Mouse (Mus musculus): Measurements from ENCODE around the gene Slc4a1ap.
"Not testable (repeated sequence)": the region's sequence is repeated elsewhere in the genome, so short reads cannot be mapped to it uniquely, and the experiment has no call there.

Gene Slc4a1ap

DNA sequence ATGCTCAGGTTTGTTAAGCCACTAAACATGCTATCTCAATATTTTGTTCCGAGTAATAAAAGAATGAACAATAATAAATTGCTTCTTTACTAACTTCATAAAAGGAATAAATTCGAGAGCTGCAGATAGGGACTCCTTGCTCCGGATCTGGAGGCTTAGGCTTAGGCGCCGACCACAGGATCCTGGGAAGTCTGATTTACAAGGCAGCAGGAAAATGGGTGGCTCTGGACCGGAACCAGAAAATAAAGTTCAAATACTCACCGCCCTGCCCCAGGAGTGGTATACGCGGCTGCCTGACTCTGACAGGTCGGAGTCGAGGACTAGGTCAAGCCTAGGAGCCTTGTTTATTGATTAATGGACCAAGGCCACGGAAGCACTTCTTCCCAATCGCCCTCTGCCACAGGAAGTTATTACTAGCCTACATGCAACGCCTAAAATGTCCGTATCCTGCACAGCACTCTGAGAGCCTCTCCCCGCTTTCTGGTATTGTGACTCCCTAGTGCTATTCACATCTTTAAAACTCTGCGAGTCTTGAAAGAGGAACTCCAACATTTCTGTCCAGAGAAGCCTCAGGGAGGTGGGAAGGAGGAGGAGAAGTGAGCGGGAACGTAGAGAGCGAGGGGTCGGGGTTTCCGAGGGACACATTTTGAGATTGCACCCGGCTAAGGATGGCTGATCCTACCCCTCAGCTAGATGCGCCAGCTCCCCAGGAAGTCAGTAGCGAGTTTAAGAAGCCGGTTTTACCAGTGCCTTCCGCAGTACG lies at the start of gene Slc4a1ap:
TSS of gene Slc4a1ap (plus strand) at position 642 of the 763 bp plus-strand sequence.
- peak; percentile 63 to 75 for DNase-seq (ENCODE audit: low spot score in 2 of 2)

DNA sequence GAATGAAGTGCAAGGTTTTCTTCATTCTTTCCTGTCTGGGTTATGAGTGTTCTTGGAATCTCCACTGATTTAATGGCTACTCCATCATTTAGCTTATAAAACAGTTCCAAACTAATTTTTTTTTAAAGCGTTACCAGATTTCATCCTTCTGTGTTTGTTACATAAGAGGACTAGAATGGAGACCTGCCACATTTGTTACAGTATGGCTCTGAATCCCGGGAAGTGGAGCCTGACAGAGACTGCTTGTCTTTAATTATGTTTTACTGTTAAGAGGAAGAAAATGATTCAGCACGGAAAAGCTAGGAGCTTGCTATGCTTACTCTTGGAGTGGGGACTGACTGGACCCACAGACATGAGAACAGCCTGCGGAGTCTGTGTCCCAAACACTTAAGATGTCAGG lies 46.3 kb upstream of the Slc4a1ap start:
- DNase-seq (ENCODE audit: low spot score in 2 of 2) = no peak

DNA sequence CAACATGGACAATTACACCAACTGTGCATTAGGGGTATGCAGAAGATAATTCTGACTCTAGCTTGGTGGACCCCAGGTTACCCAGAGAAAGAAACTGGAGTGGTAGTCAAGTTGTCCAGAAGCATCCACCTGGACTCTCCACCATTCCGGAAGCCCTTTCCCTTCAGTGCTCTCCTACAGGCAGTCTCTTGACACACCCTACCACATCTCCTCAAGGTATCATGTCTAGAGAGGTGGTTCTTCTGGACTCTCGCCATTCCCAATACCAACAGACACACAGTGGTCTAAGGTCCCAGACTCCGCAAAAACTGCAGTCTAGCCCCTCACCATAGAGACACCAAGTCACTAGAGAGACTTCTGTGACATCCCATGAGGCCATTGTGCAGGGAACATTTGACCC lies 41.4 kb upstream of the Slc4a1ap start, which contains the start of gene 4930548H24Rik:
TSS of gene 4930548H24Rik (plus strand) at position 301 of the 400 bp plus-strand sequence.
- DNase-seq (ENCODE audit: low spot score in 2 of 2) = no peak

- DNase-seq (ENCODE audit: low spot score in 2 of 2) = no peak
Observed at GRCm38 (mm10) chr5:31487889-31488288, 38.9 kb upstream of the Slc4a1ap start.

GRCm38 (mm10) chr5:31489116-31489769 lies 37.6 kb upstream of the Slc4a1ap start:
- DNase-seq (ENCODE audit: low spot score in 2 of 2) = no peak

DNA sequence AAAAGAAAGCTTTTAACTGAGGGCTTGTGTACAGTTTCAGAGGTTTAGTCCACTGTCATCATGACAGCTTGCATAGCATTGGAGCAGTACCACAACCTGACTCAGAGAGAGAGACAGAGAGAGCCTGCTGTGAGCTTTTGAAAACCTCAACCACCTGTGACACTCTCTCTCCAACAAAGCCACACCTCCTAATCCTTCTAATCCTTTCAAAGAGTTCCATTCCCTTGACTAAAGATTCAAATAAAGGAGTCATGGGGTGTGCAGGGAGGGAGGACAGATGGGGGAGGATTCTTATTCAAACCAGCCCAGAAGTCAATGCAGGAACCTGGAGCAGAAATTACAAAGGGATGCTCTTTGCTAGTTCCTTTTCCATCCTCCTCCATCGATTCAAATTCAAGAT lies 34.8 kb upstream of the Slc4a1ap start:
- no peak for DNase-seq (ENCODE audit: low spot score in 2 of 2)

GRCm38 (mm10) chr5:31494513-31495297 lies 32.1 kb upstream of the Slc4a1ap start, which contains the start of gene Gpn1:
Gpn1 (plus strand) TSS chr5:31494741.
- DNase-seq (ENCODE audit: low spot score in 2 of 2) = peak; percentile 69 to 81

GRCm38 (mm10) chr5:31504843-31505242 lies 22.0 kb upstream of the Slc4a1ap start:
- DNase-seq (ENCODE audit: low spot score in 2 of 2) = no peak

DNA sequence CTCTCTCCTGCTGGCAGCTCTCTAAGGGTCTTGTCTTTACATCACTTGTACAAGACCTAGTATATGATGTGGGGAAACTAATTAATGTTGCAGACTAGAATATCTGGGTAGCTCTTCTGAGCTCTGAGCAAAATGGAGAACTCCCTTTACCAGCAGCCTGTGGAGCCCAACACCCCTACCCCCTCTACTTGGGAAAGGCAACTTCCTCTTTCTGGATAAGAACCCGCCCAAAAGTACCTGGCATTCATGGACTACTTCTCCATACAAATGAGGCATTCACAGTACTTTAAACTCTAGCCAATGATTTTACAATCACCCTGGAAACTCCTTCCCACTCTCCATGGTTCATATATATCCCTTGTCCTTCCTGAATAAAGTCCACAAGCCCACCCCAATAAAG lies 14.3 kb upstream of the Slc4a1ap start:
- DNase-seq (ENCODE audit: low spot score in 2 of 2) = no peak

GRCm38 (mm10) chr5:31520556-31520955 lies 6.2 kb upstream of the Slc4a1ap start:
- no peak for DNase-seq (ENCODE audit: low spot score in 2 of 2)

DNA sequence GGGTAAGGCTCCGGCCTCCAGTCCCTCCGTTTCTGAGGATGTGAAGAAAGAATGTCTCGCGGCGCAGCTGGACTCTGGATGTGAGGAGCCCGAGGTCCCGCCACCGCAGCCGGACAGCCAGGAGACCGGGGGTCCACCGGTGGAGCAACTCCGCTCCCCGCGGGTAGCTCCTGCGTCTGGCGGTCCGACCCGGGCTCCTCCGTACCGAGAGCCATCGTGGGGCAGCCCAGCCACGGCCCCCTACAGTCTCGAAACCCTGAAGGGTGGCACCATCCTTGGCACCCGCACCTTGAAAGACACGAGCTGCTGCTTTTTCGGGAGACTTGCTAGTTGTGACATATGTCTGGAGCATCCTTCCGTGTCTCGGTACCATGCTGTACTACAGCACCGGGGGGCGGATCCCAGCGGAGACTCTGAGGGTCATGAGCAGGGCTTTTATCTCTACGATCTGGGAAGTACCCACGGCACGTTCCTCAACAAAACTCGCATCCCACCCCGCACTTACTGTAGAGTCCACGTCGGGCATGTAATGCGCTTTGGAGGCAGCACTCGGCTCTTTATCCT lies 404 bp downstream of the Slc4a1ap start:
- no peak for DNase-seq (ENCODE audit: low spot score in 2 of 2)

DNA sequence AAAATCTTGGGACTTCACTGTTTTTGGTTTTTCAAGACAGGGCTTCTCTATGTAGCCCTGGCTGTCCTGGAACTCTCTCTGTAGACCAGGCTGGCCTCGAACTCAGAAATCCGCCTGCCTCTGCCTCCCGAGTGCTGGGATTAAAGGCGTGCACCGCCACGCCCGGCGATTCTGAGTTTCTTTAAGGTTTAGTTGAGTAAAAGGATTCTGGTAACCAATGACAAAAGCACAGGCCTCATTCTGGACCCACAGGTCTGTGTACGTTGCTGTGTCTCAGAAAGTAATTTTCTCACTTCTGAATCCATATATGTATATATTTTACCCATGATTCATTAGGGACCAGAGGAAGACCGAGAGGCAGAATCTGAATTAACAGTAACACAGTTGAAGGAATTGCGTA lies 912 bp downstream of the Slc4a1ap start, which contains the start of gene Supt7l:
TSS of gene Supt7l (minus strand) at position 101 of the 400 bp plus-strand sequence.
- not testable (repeated sequence) for DNase-seq (ENCODE audit: low spot score in 2 of 2)

GRCm38 (mm10) chr5:31528560-31528959 lies 1.8 kb downstream of the Slc4a1ap start:
- DNase-seq (ENCODE audit: low spot score in 2 of 2) = no peak

DNA sequence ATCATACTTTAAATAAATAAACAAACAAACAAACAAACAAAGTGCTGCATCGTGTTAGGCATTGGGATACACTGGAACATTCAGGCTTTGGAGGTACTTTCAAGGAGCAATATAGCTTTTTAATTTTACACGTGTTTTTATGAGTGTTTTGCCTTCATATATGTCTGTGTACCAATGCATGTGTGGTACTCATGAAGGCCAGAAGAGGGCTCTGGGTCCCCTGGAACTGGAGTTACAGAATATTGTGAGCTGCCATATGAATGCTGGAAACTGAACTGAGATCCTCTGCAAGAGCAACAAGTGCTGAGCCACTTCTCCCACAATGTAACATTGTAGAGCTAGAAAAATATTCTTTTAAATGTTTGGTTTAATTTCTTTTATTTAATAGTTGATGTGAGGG lies 8.4 kb downstream of the Slc4a1ap start:
- DNase-seq (ENCODE audit: low spot score in 2 of 2) = no peak

DNA sequence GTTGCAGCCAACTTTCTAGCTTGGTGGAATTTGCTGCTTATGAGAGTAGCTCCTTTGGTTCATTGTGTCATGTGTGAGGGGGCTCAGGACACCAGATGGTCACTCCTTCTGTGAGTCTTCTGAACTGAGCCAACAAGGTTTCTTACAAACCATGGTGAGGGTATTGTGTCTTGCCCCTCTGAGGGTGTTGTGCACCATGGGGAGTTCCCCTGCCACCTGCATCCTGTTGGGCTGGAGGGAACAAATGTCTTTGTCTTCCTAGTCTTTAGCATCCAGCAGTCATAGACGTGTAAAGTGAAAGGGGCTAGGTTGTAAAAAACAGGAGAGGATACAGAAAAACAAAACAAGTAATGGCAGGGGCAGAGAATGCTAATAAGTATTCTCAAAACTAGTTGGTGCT lies 32.6 kb downstream of the Slc4a1ap start:
- no peak for DNase-seq (ENCODE audit: low spot score in 2 of 2)

GRCm38 (mm10) chr5:31560352-31560751 lies 33.6 kb downstream of the Slc4a1ap start:
- DNase-seq (ENCODE audit: low spot score in 2 of 2) = no peak

GRCm38 (mm10) chr5:31562036-31562666 lies 35.4 kb downstream of the Slc4a1ap start:
- DNase-seq (ENCODE audit: low spot score in 2 of 2) = no peak

- peak in 1 of 2 experiments; percentile 52 for DNase-seq (ENCODE audit: low spot score in 2 of 2)
Observed at GRCm38 (mm10) chr5:31563496-31563895, 36.7 kb downstream of the Slc4a1ap start.

DNA sequence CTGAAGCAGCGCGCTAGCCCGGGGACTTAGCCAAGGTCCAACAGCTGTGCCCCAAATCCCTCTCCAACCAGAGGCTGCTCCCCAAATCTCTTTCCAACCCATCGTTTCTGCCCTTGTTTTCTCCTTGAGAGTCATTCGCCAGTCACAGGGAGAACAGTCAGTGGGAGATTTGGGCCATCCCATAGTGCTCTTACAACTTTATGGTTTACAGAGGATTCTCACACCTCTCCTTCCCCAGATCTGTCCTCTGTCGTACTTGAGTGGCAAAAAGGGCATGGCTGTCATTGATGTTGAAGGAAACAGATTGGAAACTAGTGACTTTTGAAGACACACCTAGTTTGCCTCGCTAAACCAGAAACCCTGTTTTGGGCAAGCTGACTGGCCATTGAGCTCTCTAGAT lies 37.1 kb downstream of the Slc4a1ap start:
- DNase-seq (ENCODE audit: low spot score in 2 of 2) = no peak

DNA sequence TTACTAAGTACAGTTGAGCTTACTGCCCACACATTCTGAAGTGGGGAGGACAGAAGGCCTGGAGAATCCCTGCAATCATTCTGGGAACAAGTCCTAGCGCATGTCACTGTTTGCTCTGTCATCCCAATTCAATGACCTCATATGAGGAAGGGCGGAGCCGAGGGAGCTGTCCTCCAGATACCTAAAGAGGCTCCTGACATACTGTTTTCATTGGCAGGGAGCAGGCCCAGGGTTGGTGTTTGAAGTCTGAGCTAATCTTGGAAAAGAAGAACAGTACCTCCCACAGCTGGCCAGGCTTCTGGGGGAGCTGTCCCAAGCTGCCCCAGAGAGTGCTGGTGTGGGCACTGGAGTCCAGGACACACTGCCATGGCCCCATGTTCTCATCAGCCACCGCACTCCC lies 38.2 kb downstream of the Slc4a1ap start:
- no peak for DNase-seq (ENCODE audit: low spot score in 2 of 2)

DNA sequence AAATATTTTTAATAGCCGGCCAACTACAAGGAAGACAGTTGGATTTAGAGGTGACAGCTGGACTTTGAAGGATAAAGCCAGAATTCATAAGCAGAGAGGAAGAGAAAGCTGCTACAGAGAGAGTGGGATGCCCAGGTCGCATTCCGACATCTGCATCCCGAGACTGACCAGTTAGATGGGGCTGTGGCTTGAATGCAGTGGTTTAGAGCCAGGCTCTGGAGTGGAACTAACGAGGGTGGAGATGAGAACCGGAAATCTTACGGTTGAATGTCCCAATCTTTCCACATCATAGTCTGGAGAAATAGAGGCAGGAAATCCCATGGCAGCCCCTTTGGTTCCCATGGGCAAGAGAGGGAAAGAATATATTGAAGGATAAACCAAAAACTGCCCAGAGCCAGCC lies 39.2 kb downstream of the Slc4a1ap start:
- DNase-seq (ENCODE audit: low spot score in 2 of 2) = no peak
